Mouse (Mus musculus) layer of hippocampus, postnatal 10 days (tissue): ENCODE measurements around the gene Dbi. TPM values are rescaled to one million over a fixed set of nuclear protein-coding genes. Genes with fewer than 3 reads are reported as not detected.

Experiments
- DNase-seq, 2 experiments: peaks; one replicate each; pipeline ENCODE4 v3.0.0; 2021; ENCODE audit warnings: low spot score in 2 of 2
- long read RNA-seq: library from polyadenylated mRNA; stranded (forward); transcript quantifications from one replicate; pipeline ENCODE4 v2.0.0, GENCODE M21; 2023
- total RNA-seq, 2 experiments: library from RNA; stranded (reverse); gene quantifications; 2 replicates each; pipeline ENCODE4 v1.2.3; 2021

Gene Dbi
- 100 to 1,000 TPM; 611 to 668 TPM for total RNA-seq
- long read RNA-seq, transcript Dbi-202 (3 exons, 504 nt): minor isoform, 8 of 1,302 reads
- long read RNA-seq, transcript Dbi-201 (4 exons, 569 nt): major isoform, 1,267 of 1,302 reads
- long read RNA-seq, transcript Dbi-203 (4 exons, 396 nt): minor isoform, 8 of 1,302 reads
- long read RNA-seq, partial matches to known transcripts: 3 of 1,302 reads
- long read RNA-seq, other reads (novel, unspliced or antisense): 13 of 1,302 reads

DNA sequence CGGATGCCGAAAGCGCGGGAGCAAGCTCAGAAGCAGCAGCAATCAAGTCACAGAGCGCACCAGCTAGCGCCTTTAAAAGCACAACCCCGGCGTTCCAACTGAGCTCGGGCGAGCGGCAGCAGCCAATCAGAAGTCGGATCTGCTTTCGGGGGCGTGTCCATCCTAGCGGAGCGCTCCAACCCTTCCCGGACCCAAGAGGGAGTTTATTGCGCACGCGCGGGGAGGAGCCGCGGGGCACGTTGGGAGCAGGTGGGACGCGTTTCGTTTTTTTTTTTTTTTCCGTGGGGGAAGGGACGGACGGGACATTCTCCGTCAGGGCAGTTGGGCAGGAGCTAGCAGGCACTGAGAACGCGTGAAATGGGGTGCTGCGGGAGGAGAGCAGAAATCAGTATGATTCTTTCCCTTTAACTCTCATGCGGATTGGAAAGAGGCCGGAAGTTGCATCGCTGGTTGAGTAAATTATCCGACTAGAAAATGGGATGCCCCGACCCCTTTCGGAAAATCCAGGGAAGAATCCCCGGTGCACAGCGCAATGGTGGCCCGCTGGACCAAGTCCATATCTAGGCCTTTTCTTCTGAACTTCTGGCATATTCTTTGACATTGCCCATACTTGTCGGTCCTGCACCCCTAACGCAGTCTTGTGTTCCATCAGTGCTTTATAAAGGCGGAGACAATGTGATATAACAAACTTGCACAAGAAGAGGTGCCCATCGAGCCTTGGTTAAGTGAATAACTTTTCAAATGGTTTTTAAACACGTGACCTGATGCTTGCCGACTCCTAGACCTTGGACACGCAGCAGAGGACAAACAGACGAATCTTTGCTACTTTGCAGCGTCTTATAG is at the start of gene Dbi, which contains the start of gene 3110009E18Rik:
Dbi (minus strand) TSS at position 110 of the 843 bp plus-strand sequence.
3110009E18Rik (plus strand) TSS at position 219 of the 843 bp plus-strand sequence.
- peak; percentile 96 to 98 for DNase-seq

DNA sequence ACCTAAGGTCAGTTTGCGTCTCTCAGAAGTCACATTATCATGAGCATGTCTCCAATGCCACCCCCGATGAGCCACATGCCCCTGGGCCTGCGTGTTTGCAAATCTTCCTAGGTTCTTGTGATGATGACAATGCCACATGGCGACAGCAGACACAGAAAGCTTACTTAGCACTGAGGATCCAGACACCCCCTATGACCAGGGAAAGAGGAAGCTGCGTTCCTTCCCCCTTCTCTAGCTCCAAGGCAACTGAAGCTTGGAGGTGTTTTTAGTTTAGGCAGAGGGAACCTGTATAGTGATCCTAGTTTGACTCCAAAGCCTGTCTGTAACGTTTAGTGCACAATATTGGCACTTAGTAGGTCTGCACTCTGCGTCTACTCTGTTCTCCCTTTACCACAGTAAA is 49.4 kb upstream of the Dbi start:
- DNase-seq: no peak

DNA sequence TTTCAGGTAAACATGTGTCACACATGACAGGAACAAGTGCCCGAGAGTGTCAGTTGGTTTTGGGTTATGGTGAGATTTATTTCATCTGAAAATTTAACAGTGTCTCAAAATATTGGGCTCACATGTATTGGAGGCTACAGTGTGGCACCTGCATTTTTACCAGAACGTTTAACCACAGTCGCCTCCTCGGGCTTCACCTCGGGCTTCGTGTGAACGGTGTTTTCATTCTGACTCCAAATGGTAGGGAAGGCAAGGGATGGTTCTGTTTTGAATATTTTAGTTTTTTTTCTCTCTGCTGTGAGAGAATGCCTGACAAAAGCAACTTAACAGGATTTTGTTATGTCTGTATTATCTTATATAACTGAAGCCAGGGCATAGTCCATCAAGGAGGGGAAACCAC is 47.8 kb upstream of the Dbi start:
- DNase-seq: no peak

DNA sequence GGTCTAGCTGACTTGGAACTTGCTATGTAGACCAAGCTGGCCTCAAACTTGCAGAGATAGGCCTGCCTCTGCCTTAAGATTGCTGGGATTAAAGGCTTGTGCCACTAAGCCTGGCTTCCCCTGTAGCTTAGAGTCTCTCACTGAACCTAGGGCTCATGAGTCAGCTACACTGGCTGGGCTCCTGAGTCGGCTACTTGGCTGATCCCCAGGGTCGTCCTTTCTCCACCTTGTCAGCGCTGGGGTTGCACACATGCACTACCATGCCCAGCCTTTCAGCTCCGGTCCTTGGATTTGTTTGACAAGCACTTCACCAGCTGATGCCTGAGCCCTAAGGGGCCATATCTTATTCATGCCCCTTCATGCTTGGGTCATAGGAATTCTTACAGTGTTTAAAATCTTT is 47.1 kb upstream of the Dbi start:
- no peak for DNase-seq

DNA sequence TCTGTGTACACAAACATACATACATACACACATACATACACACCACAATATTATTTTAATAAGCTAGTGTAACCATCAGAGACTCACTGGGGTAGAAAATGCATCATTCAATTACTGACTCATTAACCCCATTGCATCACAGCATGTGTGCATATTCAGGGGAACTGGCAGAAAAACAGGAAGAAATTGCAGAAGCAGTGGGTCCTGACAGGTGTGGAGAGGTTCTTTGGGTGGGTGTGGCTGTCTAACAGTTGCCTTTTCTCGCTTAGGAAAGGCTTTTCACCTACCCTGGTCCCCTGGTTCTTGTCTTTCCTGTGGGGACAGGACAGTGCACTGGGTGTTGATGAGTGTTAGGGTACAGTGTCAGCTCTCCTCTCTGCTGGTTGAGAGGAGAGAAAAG is 41.7 kb upstream of the Dbi start:
- DNase-seq: no peak

DNA sequence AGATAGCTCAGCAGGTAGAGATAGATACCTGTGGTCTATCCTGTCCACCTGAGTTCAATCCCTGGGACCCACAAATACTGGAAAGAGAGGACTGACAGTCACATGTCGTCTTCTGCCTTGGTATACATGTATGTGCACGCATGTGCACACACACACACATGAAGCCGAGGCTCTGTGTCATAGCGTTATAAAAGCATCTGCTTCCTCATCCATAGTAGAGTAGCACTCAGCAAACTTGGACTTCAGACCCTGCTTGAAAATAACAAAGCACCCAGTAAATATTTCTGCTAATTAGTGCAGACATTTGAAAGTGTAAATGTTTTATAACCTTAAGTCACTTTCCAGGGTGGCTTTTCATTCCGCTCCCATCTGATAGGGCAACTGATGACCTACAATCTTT is 40.6 kb upstream of the Dbi start:
- DNase-seq: no peak

DNA sequence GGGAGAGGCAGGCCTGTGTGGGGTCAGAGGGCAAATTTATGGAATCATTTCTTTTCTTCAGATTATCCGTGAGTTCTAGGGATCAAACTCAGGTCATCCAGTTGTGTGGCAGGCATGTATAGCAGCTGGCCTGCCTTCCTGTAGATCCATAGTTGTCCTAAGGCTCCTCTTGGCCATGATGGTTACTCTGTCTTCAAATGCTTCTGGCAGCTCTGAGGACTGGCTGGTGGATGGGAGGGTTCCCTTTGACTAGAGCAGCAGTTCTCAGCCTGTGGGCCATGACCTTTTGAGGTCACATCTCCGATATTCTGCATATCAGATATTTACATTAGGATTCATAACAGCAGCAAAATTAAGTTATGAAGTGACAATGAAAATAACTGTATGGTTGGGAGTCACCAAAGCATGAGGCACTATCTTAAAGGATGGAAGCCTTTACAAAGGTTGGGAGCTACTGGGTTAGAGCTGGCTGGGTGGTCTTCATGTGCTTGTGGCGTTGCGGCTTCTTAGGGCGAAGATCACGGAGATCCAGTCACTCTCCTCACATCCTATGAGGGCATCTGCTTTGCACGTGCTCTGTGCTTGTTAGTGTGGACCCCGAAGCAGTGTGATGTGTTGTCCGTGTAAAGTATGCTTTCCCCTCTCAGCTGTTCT is 37.7 kb upstream of the Dbi start:
- DNase-seq: no peak

DNA sequence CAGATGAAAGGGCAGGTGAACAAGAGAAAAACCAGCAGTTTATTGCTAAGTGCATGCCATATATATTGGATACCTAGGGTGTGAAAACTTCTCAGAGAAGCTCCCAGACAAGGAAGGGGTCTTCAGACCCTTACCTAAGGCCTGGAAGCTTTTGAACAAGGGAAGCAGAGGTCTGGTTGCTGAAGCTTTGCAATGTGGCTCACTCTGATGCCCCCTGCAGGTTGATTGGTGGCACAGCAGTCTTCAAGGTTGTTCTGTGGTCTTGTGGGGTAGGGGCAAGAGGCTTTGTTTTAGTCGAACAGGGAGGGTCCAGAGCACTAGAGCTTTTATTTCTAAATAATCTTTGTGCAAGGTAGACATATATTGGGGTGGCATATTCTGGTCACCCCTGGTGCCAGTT is 34.4 kb upstream of the Dbi start:
- peak; percentile 38 to 43 for DNase-seq

DNA sequence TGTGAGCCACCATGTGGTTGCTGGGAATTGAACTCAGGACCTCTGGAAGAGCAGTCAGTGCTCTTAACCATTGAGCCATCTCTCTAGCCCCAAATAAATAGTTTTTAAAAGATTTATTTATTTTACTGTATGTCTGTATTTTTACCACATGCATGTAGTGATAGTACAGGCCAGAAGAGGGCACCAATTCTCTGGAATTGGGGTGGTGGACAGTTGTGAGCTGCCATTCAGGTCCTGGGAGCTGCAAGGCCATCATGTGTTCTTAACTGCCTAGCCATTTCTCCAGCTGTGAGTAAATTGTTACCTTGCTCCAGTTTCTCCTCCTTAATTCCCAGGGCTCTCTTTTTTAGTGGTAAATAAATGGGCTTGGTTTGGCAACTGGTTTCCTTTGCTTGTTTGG is 33.4 kb upstream of the Dbi start:
- DNase-seq: peak; percentile 57 to 60

DNA sequence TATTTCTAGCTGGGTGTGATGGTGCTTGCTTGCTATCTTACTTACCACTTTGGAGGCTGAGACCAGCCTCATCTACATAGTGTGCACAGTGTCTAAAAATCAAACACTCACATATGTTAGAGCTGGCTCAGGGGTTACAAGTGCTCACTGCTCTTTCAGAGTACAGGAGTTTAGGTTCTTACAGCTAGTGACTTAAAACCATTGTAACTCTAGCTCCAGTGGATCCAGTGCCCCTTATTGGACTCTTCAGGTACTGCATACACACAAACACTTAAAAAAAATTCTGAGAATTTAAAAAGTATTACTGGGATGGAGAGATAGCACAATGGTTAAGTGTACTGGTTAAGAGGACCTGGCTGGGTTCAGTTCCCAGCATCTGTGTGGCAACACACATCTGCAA is 26.1 kb upstream of the Dbi start:
- no peak for DNase-seq

DNA sequence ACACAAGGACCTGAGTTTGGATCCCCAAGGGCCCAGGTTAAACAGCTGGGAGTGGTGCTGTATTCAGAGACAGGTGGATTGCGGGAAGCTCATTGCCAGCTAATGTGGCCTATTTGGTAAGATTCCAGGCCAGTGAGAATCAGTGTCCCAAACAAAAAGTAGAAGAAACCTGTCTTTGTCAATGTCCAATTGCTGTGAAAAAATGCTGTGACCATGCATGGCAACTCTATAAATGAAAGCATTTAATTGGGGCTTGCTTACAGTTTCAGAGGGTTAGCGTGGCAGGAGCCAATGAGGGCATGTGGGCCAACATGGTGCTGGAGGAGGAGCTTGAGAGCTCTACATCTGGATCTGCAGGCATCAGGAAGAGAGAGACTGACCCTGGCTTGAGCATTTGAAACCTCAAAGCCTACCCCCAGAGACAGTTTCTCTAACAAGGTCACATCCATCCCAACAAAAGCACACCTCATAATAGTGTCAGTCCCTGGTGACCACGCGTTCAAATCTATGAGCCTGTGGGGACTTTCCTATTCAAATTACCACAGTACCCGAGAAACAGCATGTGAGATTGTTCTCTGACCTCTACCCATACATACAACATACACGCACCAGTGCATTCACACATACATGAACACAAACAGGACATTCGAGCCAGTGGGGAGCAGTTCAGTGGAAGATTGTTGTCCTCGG is 24.8 kb upstream of the Dbi start:
- no peak for DNase-seq

DNA sequence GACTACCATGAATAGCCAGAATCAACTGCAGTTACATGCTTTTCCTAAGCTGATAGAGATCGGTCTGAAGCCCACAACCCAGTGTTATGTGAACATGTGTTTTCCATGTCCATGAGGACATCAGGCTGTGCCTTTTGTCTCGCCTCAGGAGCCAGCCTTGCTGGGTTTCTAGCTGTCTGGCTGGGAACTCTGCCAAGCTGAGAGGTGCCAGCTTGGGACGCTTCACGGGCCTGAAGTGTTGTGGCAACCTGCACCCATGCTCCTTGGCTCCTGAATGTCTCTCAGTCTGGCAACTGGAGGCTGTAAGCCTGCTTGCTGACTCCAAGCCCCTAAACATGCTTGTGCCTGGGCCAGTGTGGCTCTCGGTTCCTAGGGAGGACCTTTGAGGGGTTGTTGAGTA is 21.7 kb upstream of the Dbi start:
- peak; percentile 47 to 54 for DNase-seq

DNA sequence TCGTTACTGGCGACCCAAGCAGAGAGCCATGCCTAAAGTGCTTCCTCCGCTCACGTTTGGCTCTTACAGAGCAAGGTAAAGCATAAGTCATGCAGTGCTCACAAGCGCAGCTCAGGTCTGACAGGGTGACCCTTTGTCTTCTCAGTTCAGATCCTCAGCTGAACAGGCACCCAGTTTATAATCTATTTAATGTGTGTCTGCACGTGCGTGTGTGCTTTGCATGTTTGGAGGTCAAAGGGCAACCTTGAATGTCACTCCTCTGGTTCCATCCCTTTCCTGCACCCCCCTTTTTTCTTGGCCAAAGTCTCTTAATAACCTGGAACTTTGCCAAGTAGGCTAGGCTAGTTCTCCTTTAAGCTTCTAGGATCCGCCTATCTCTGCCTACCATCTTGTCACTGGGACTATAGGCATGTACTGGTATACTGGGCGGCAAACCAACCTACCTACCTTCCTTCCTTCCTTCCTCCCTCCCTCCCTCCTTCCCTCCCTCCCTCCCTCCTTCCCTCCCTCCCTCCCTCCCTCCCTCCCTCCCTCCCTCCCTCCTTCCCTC is 19.3 kb upstream of the Dbi start:
- no peak for DNase-seq

DNA sequence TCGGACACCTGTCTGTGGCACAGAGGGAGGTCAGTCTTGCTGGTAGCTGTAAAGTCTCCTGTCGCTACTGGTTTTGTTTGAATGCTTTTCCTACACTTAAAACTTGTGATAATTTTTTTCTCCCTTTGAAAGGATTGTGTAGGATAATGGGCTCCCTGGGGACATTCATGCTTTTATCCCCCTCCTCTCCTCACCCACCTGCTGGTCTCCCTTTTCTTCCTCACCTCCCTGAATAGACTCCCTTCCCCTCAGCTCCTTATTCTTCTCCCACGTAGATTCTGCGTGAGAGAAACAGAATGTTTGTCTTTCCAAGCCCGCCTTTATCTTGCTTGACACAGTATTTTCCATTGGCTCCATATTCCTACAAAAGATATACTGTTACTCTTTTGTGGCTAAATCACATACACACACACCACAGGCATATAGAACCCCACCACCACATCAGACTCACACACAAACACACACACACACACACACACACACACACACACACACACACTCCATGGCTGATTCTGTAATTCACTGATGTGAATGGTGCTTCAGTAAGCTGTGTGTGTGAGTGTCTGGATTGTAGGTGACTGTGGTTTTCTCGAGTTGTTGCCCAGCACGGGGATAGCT is 18.2 kb upstream of the Dbi start:
- no peak for DNase-seq

DNA sequence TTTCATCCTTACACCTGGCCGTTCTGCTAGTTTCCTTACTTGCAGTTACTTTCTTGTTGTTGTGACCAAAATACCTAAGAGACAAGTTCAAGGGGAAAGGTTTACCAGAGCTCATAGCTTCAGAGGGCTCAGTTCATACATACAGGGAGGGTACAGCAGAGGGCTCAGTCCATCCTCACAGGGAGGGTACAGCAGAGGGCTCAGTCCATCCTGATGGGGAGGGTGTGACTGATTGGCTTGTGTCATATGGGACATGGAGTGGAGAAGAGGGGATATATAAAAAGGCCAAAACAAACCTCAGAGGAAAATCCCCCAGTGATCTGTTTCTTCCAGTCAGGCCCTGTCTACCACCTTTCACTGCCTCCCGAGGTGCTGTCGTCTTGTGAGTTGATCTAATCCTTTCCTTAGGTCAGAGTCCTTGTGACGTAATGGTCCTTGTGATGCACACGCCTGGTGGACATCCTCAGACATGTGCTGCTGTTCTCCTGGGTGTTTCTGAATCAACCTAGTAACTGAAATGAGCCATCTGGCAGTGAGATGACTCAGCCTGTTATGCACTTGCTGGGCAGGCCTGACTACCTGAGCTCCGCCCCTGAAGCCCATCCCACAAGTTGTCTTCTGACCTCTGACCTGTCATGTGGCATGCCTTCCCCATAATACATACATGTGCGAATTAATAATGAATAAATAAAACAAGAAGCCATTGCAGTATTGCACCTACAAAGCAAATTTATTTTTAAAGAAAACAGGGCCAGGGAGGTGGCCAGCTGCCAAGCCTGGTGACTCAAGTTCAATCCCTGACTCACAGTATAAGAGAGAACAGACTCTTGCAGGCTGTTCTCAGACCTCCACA is 15.3 kb upstream of the Dbi start:
- DNase-seq: no peak

DNA sequence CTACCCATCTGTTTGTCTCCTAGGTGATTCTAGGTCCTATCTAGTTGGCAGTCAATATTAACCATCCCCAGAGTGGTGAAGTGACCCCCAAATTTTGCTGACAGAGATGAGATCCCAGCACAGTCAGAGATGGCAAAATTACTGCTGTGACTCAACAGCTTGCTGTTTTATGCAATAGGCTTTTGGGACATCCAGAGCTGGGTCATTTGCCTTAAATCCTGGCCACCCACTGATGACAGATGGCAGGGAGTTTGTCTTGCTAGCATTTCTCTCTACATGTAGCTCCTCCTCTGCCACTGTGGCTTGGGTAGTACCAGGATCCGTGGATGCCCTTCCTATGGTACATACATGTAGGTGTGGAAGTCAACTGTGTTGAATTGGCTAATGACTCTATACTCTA is 11.5 kb upstream of the Dbi start:
- DNase-seq: no peak

DNA sequence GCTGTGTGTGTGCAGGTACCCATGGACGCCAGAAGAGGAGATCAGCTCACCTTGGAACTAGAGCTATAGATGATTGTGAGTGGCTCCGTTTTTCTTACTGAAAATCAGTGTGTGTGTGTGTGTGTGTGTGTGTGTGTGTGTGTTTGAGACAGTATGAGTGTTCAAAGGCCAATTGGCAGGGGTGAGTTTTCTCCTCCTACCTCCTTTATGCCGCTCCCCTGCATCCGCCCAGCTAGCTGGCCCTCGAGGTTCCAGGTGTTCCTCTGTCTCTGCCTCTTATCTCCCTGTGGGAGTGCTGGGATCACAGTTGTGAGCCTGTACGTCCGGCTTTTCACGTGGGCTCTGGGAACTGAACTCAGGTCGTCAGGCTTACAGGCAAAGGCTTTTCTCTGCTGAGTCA is 5.4 kb upstream of the Dbi start:
- no peak for DNase-seq

DNA sequence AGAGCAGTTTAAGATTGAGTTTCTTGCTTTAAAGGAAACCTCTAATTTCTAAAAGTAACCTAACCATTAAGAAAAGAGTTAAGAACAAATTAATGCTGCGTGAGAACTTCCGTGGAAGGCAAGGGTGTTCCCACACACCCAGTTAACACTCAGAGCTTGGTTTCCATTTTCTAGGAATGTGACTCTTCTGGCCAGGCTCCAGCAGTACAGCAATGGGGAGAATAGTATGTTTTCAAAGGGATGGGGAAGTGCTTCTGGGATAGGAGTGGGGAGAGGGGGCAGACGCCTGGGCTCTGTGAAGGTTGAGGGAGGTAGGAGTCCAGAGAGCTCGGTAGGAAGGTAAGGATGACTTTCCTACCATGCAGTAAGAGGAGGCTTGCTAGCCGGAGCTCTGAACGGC is 4.6 kb upstream of the Dbi start:
- no peak for DNase-seq

DNA sequence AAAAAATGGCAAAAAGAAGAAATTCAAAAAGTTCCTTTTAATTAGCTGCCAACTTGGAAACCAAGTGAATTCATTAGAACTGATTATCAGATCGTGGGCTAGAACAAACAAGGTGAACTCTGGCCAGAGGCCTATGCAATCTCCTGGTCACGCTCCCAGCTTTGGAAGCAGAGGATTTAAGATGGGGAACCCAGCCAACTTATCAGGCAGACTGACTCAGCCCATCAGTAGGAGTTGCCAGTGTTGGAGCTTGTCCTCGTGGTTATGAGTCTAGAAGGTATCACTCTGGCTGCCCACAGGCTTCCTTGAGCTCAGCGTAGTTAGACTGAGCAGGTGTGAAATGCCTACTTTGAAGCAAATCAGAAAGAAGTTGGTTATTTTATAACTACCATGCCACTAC is 4.0 kb upstream of the Dbi start:
- no peak for DNase-seq
